Mouse (Mus musculus): ENCODE measurements around the gene Gjc2. TPM values are rescaled to one million over a fixed set of nuclear protein-coding genes. Genes with fewer than 3 reads are reported as not detected.
"Not testable (repeated sequence)": the region's sequence is repeated elsewhere in the genome, so short reads cannot be mapped to it uniquely, and the experiment has no call there.

The Gjc2 gene
- total RNA-seq (2022): 1 to 10 TPM in 2 of 4 experiments, under 1 TPM in 2; 0.66 to 1.4 (median 1.2) TPM

- DNase-seq: peak; percentile 38
Observed at GRCm38 (mm10) chr11:59182864-59183331, at the start of gene Gjc2. Gene Gjc2 (minus strand): TSS chr11:59183213.

GRCm38 (mm10) chr11:59232797-59233196 lies 49.8 kb upstream of the Gjc2 start:
- no peak for DNase-seq

- no peak for DNase-seq
Observed at GRCm38 (mm10) chr11:59230144-59230760, 47.2 kb upstream of the Gjc2 start.

- DNase-seq: peak; percentile 95
Observed at GRCm38 (mm10) chr11:59228122-59228953, 45.3 kb upstream of the Gjc2 start, which contains the start of gene Arf1. Gene Arf1 (minus strand): TSS chr11:59228270.

GRCm38 (mm10) chr11:59227604-59228121 lies 44.6 kb upstream of the Gjc2 start:
- no peak for DNase-seq

- no peak for DNase-seq
Observed at GRCm38 (mm10) chr11:59226787-59227603, 44.0 kb upstream of the Gjc2 start.

GRCm38 (mm10) chr11:59226251-59226650 lies 43.2 kb upstream of the Gjc2 start:
- no peak for DNase-seq

- DNase-seq: no peak
Observed at GRCm38 (mm10) chr11:59225167-59225566, 42.2 kb upstream of the Gjc2 start.

GRCm38 (mm10) chr11:59224470-59224869 lies 41.5 kb upstream of the Gjc2 start:
- no peak for DNase-seq

GRCm38 (mm10) chr11:59224025-59224424 lies 41.0 kb upstream of the Gjc2 start:
- no peak for DNase-seq

- no peak for DNase-seq
Observed at GRCm38 (mm10) chr11:59222306-59222705, 39.3 kb upstream of the Gjc2 start.

GRCm38 (mm10) chr11:59221604-59222003 lies 38.6 kb upstream of the Gjc2 start:
- no peak for DNase-seq

GRCm38 (mm10) chr11:59219064-59219463 lies 36.1 kb upstream of the Gjc2 start:
- DNase-seq: no peak

GRCm38 (mm10) chr11:59218389-59218998 lies 35.5 kb upstream of the Gjc2 start:
- no peak for DNase-seq

- DNase-seq: no peak
Observed at GRCm38 (mm10) chr11:59216955-59217354, 33.9 kb upstream of the Gjc2 start.

GRCm38 (mm10) chr11:59212892-59213494 lies 30.0 kb upstream of the Gjc2 start:
- no peak for DNase-seq

- not testable (repeated sequence) for DNase-seq
Observed at GRCm38 (mm10) chr11:59212320-59212719, 29.3 kb upstream of the Gjc2 start.

GRCm38 (mm10) chr11:59211561-59211960 lies 28.5 kb upstream of the Gjc2 start:
- DNase-seq: not testable (repeated sequence)

- no peak for DNase-seq
Observed at GRCm38 (mm10) chr11:59210020-59210419, 27.0 kb upstream of the Gjc2 start.

- DNase-seq: no peak
Observed at GRCm38 (mm10) chr11:59209580-59209979, 26.6 kb upstream of the Gjc2 start.

- DNase-seq: peak; percentile 81
Observed at GRCm38 (mm10) chr11:59209003-59209441, 26.0 kb upstream of the Gjc2 start.

Data from adrenal gland, adult 8-10 months (tissue).